27 mouse cellular contexts compared by ENCODE assay signal in genomic region chr4:46879943-46880342, GRCm38 (mm10).
A peak's percentile ranks its signal among the peaks of the same experiment; 100 is the strongest.
DNase-seq lines count a peak whose midpoint lies in the region; ATAC-seq lines count a peak whose summit lies in the region.
"Had no signal": no experiment of that assay in that cellular context is flagged by ENCODE, and none has a peak within 500 bp of the region (broad histone marks: within the 10 kb centered on the region; RNA-seq: fewer than 3 reads in every experiment).

No protein-coding gene starts in this region.

- no peak for ATAC-seq in hindbrain, embryonic 15.5 days (ENCODE audit: low FRiP score, low read depth)
- ATAC-seq in hindbrain, embryonic 13.5 days (ENCODE audit: low FRiP score) = no peak
- ATAC-seq: activated CD4-positive, CD25-positive, alpha-beta regulatory T cell, adult 4 months; CD4-positive, CD25-positive, alpha-beta regulatory T cell, adult 4 months; forebrain, embryonic 14.5 days; forebrain, embryonic 16.5 days; Patski had no signal

- H3K27me3 ChIP-seq in hindbrain, embryonic 15.5 days = no peaks in the 10 kb centered on the region
- H3K27me3 ChIP-seq in hindbrain, embryonic 13.5 days = 0 out of 2 replicates have a peak, but pooled peaks cover 4% of the 10 kb centered on the region
- H3K27me3 ChIP-seq: embryonic facial prominence, embryonic 13.5 days; embryonic facial prominence, embryonic 15.5 days had no signal

- H3K4me2 ChIP-seq in hindbrain, embryonic 15.5 days = no peak overlapping the region
- no peak overlapping the region for H3K4me2 ChIP-seq in hindbrain, embryonic 13.5 days
- H3K4me2 ChIP-seq: embryonic facial prominence, embryonic 13.5 days; embryonic facial prominence, embryonic 15.5 days; forebrain, embryonic 12.5 days had no signal

- peak overlapping the region; percentile 38; the same call in 1 of the 2 replicates for H3K27ac ChIP-seq in hindbrain, embryonic 15.5 days (replicated peaks)
- no peak overlapping the region for H3K27ac ChIP-seq in hindbrain, embryonic 13.5 days
- H3K27ac ChIP-seq: embryonic facial prominence, embryonic 13.5 days; embryonic facial prominence, embryonic 15.5 days; forebrain, embryonic 10.5 days; forebrain, embryonic 12.5 days had no signal

- H3K36me3 ChIP-seq in hindbrain, embryonic 15.5 days = no peaks in the 10 kb centered on the region
- no peaks in the 10 kb centered on the region for H3K36me3 ChIP-seq in hindbrain, embryonic 13.5 days
- H3K36me3 ChIP-seq: embryonic facial prominence, embryonic 13.5 days; embryonic facial prominence, embryonic 15.5 days; forebrain, embryonic 10.5 days; forebrain, embryonic 12.5 days; G1E had no signal

- H3K4me1 ChIP-seq in hindbrain, embryonic 15.5 days (replicated peaks) = peaks cover 39% of the 10 kb centered on the region
- H3K4me1 ChIP-seq in hindbrain, embryonic 13.5 days (replicated peaks) = peaks cover 33% of the 10 kb centered on the region

- no peak overlapping the region for H3K4me3 ChIP-seq in hindbrain, embryonic 15.5 days
- no peak overlapping the region for H3K4me3 ChIP-seq in hindbrain, embryonic 13.5 days
- H3K4me3 ChIP-seq: embryonic facial prominence, embryonic 13.5 days; embryonic facial prominence, embryonic 15.5 days; erythroblast, embryonic 14.5 days; forebrain, embryonic 10.5 days; forebrain, embryonic 12.5 days had no signal

- no peak overlapping the region for H3K9ac ChIP-seq in hindbrain, embryonic 15.5 days
- no peak overlapping the region for H3K9ac ChIP-seq in hindbrain, embryonic 13.5 days
- H3K9ac ChIP-seq: embryonic facial prominence, embryonic 13.5 days; embryonic facial prominence, embryonic 15.5 days; forebrain, embryonic 12.5 days had no signal

- peak; percentile 53 for DNase-seq in layer of hippocampus, adult 9-11 months
- DNase-seq in layer of hippocampus, adult 8-10 months (ENCODE audit: low spot score in 2 of 2) = no peak
- DNase-seq in retina, postnatal 1 day = peak; percentile 29
- no peak for DNase-seq in retina, embryonic 14.5 days (ENCODE audit: low spot score)
- DNase-seq: adrenal gland, adult 8-10 months; adrenal gland, postnatal 14 days; adrenal gland, postnatal 36 days; B cell, adult 2 months; cerebellum, adult 11-12 months; cerebellum, adult 2 months; cerebellum, adult 9-10 months; cerebellum, postnatal 10 days; cerebellum, postnatal 25 days; embryo, embryonic 11 days had no signal

- H3K9me3 ChIP-seq in hindbrain, embryonic 15.5 days = no peaks in the 10 kb centered on the region
- H3K9me3 ChIP-seq in hindbrain, embryonic 13.5 days = no peaks in the 10 kb centered on the region
- H3K9me3 ChIP-seq: embryonic facial prominence, embryonic 13.5 days; embryonic facial prominence, embryonic 15.5 days; forebrain, embryonic 10.5 days; forebrain, embryonic 12.5 days had no signal

- 33% methylated on average over 4 of the region's 4 CpGs for WGBS in hindbrain, embryonic 15.5 days
- 38% methylated on average over 4 of the region's 4 CpGs for WGBS in hindbrain, embryonic 13.5 days

Comparison
In these comparisons a context has a peak if more than half of its experiments do, and no peak if none do; other contexts are left out.
1. DNase-seq: peak in layer of hippocampus, adult 9-11 months (single experiment) and retina, postnatal 1 day (single experiment); none in layer of hippocampus, adult 8-10 months (0 of 2) and retina, embryonic 14.5 days (single experiment).